Mouse (Mus musculus) CH12.LX (cell line): ENCODE results near the gene Ndufs1. TPM values are rescaled to one million over a fixed set of nuclear protein-coding genes. Genes with fewer than 3 reads are reported as not detected.

Experiments
- DNase-seq: peaks from one replicate; pipeline ENCODE4 v3.0.0-alpha.2; 2013; ENCODE audit errors: extremely low read depth
- H3K27ac ChIP-seq: 2 replicates; pipeline ENCODE4 v1.5.1; 2012; ENCODE audit warnings: low read depth, mild to moderate bottlenecking, control low read depth, moderate library complexity; ENCODE audit not compliant: insufficient read depth
- H3K27me3 ChIP-seq: replicated peaks from 2 replicates; pipeline ENCODE3; 2012; ENCODE audit warnings: inconsistent platforms
- H3K36me3 ChIP-seq, 2 experiments: replicated peaks in 1 of 2; 2 replicates each; pipeline versions ENCODE3 to v1.6.1; 2012; ENCODE audit warnings: inconsistent platforms in 1 of 2, low read length in 1 of 2, mild to moderate bottlenecking in 1 of 2, mixed read lengths in 1 of 2, moderate library complexity in 1 of 2; ENCODE audit not compliant: control insufficient read depth in 1 of 2, insufficient read depth in 1 of 2
- H3K4me1 ChIP-seq, 2 experiments: 2 replicates each; pipeline ENCODE4 v1.6.1; 2012; ENCODE audit warnings: inconsistent platforms in 1 of 2, moderate library complexity in 1 of 2; ENCODE audit not compliant: insufficient read depth in 2 of 2, control insufficient read depth in 1 of 2
- H3K4me2 ChIP-seq: 2 replicates; pipeline ENCODE4 v1.6.1; 2012; ENCODE audit warnings: low read depth, mild to moderate bottlenecking, control low read depth; ENCODE audit not compliant: poor library complexity, insufficient read depth, severe bottlenecking
- H3K4me3 ChIP-seq, 3 experiments: fragments of 150-350 bp in 1 of 3; sonication (generic) in 1 of 3; replicated peaks in 1 of 3; 2 replicates each; pipeline versions ENCODE3 to v1.5.1; 2011 to 2012; ENCODE audit warnings: low read depth in 2 of 3, low read length in 2 of 3, mild to moderate bottlenecking in 2 of 3, moderate library complexity in 2 of 3, control low read depth in 1 of 3, improper control_type of control experiment in 1 of 3, inconsistent platforms in 1 of 3, mixed read lengths in 1 of 3; ENCODE audit not compliant: poor library complexity in 1 of 3
- H3K79me2 ChIP-seq: replicated peaks from 2 replicates; pipeline ENCODE4 v1.6.1; 2012; ENCODE audit warnings: mild to moderate bottlenecking, moderate library complexity; ENCODE audit not compliant: control insufficient read depth, poor library complexity, insufficient read depth, severe bottlenecking; ENCODE audit errors: extremely low read depth
- H3K9ac ChIP-seq: 2 replicates; pipeline ENCODE4 v1.6.1; 2012; ENCODE audit warnings: low read depth, mild to moderate bottlenecking, control low read depth, moderate library complexity; ENCODE audit not compliant: insufficient read depth
- H3K9me3 ChIP-seq: replicated peaks from 2 replicates; pipeline ENCODE3; 2012; ENCODE audit warnings: low read length, inconsistent platforms, mixed read lengths
- BHLHE40 ChIP-seq: IDR thresholded peaks from 2 replicates; pipeline ENCODE4 v1.6.1; 2011; ENCODE audit warnings: mild to moderate bottlenecking, low read depth, low read length, improper control_type of control experiment
- E2F4 ChIP-seq: IDR thresholded peaks from 2 replicates; pipeline ENCODE4 v1.6.1; 2011; ENCODE audit warnings: low read depth, low read length, improper control_type of control experiment; ENCODE audit not compliant: insufficient replicate concordance
- GABPA ChIP-seq: IDR thresholded peaks from 2 replicates; pipeline ENCODE4 v1.6.1; 2012; ENCODE audit warnings: low read depth, low read length, improper control_type of control experiment, inconsistent platforms; ENCODE audit not compliant: insufficient replicate concordance
- MAFK ChIP-seq: IDR thresholded peaks from 2 replicates; pipeline ENCODE4 v1.6.1; 2011; ENCODE audit warnings: low read length, improper control_type of control experiment; ENCODE audit not compliant: insufficient replicate concordance
- MAX ChIP-seq: IDR thresholded peaks from 2 replicates; pipeline ENCODE4 v1.6.1; 2011; ENCODE audit warnings: low read length, improper control_type of control experiment
- MAZ ChIP-seq: IDR thresholded peaks from 2 replicates; pipeline ENCODE4 v1.6.1; 2012; ENCODE audit warnings: low read depth, mild to moderate bottlenecking, inconsistent platforms, low read length, improper control_type of control experiment, moderate library complexity
- MEF2A ChIP-seq: IDR thresholded peaks from 2 replicates; pipeline ENCODE4 v1.6.1; 2014; ENCODE audit warnings: low read depth, mild to moderate bottlenecking, inconsistent platforms, low read length, improper control_type of control experiment, borderline replicate concordance
- MXI1 ChIP-seq: IDR thresholded peaks from 2 replicates; pipeline ENCODE4 v1.6.1; 2011; ENCODE audit warnings: mild to moderate bottlenecking, low read depth, low read length, improper control_type of control experiment
- MYC ChIP-seq: IDR thresholded peaks from 2 replicates; pipeline ENCODE4 v1.6.1; 2011; ENCODE audit warnings: low read depth, mild to moderate bottlenecking, improper control_type of control experiment, low read length
- NELFE ChIP-seq: IDR thresholded peaks from 2 replicates; pipeline ENCODE4 v1.6.1; 2011; ENCODE audit warnings: low read depth, low read length, improper control_type of control experiment
- NRF1 ChIP-seq: IDR thresholded peaks from 2 replicates; pipeline ENCODE4 v1.6.1; 2014; ENCODE audit warnings: low read depth, mild to moderate bottlenecking, inconsistent platforms, low read length, improper control_type of control experiment, moderate library complexity
- POLR2A ChIP-seq: IDR thresholded peaks from 2 replicates; pipeline ENCODE4 v1.6.1; 2011; ENCODE audit warnings: low read depth, mild to moderate bottlenecking, improper control_type of control experiment, low read length
- SIN3A ChIP-seq: IDR thresholded peaks from 2 replicates; pipeline ENCODE4 v1.6.1; 2012; ENCODE audit warnings: low read length, improper control_type of control experiment, inconsistent platforms
- SMC3 ChIP-seq: IDR thresholded peaks from 2 replicates; pipeline ENCODE4 v1.6.1; 2011; ENCODE audit warnings: low read depth, low read length, improper control_type of control experiment
- TCF12 ChIP-seq: IDR thresholded peaks from 2 replicates; pipeline ENCODE4 v1.6.1; 2014; ENCODE audit warnings: low read depth, mild to moderate bottlenecking, inconsistent platforms, low read length, improper control_type of control experiment
- ZC3H11A ChIP-seq: IDR thresholded peaks from 2 replicates; pipeline ENCODE4 v1.6.1; 2012; ENCODE audit warnings: low read depth, mild to moderate bottlenecking, inconsistent platforms, low read length, improper control_type of control experiment
- ZNF384 ChIP-seq: IDR thresholded peaks from 2 replicates; pipeline ENCODE4 v1.6.1; 2012; ENCODE audit warnings: low read depth, low read length, improper control_type of control experiment, inconsistent platforms
- dilution Hi-C: fragments of 300-500 bp; cut with MboI; formaldehyde crosslinking; loops from 2 replicates; pipeline ENCODE4 v1.14.3; 2020; ENCODE audit warnings: low sequenced_read_pairs; ENCODE audit not compliant: extremely low pct_unique_long_range_greater_than_20kb, extremely low pct_ligation_motif_present
- in situ Hi-C: fragments of 300-500 bp; cut with MboI; formaldehyde crosslinking; loops from 3 replicates; pipeline ENCODE4 v1.14.3; 2019; ENCODE audit warnings: low sequenced_read_pairs, low pct_ligation_motif_present, low pct_unique_long_range_greater_than_20kb, mixed read lengths
- polyA plus RNA-seq: library from polyadenylated mRNA; unstranded; fragments of >175 nt; gene quantifications from 2 replicates; pipeline ENCODE4 v1.2.1, GENCODE M21; 2012; ENCODE audit warnings: low read depth; ENCODE audit not compliant: insufficient read length
- total RNA-seq, 2 experiments: library from RNA; depleted of rRNA; stranded (reverse); fragments of 300-350 nt in 1 of 2; fragments of >200 nt in 1 of 2; gene quantifications; 2 replicates each; pipeline ENCODE4 v1.2.3; 2012 to 2014

Ndufs1 gene
- total and polyA plus RNA-seq, 3 experiments: 56.9 to 139 (median 104) TPM

DNA sequence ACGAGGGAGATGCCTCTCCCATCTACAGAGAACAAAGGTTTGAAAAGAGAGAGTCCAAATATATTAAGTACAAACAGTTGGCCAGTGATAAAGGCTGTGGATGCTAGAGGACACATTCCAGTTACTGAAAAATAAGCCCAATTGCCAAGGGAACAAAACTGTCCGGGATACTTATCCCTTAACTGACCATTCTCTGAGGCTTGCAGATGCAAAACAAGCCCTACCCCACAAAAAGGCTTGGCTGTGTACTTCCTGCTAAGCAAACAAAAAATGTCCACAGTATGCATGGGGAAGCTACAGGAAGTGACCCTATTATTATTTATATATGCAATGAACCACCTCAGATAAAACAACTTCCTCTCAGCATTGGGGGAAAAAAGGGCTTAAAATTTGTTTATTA lies 38.7 kb downstream of the Ndufs1 start:
- DNase-seq: no peak
- Histone ChIP-seq H3K4me3 (no peak overlapping the region), H3K27me3 (no peaks in the 10 kb centered on the region), H3K9ac (no peak overlapping the region), H3K9me3 (peaks cover 5% of the 10 kb centered on the region), H3K36me3 (peaks cover 19 to 41% of the 10 kb centered on the region in 2 experiments), H3K4me2 (no peak overlapping the region), H3K4me1 (peaks cover 0 to 3% of the 10 kb centered on the region in 2 experiments; a peak in 1 of 4 replicates), H3K79me2 (no peaks in the 10 kb centered on the region), H3K27ac (no peak overlapping the region)
- in situ Hi-C loops (no loop called here), dilution Hi-C loops (no loop called here)
- TF ChIP-seq MEF2A (no peak), SMC3 (no peak)

DNA sequence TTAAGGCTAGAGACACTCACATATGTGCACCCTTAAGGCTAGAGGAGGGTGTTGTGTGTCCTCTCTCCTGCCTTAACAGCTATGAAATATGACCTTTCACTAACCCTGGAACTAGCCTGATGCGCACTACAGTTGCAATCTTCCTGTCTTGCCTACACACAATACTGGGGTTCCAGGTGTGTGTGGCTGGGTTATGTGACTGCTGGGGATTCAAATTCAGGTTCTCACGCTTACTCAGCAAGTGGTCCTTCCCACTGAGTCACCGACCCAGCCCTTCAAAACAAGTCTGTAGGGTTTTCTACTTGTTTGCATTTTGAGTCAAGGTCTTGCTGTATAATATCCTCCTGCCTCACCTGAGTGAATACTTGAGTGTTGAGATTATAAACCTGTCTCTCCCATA lies 42.1 kb downstream of the Ndufs1 start:
- H3K4me1 ChIP-seq: peaks cover 2 to 15% of the 10 kb centered on the region in 2 experiments; a peak in 3 of 4 replicates
- H3K27ac ChIP-seq: no peak overlapping the region
- no peak overlapping the region for H3K4me3 ChIP-seq
- H3K4me2 ChIP-seq: no peak overlapping the region
- in situ Hi-C loops (no loop called here), dilution Hi-C loops (no loop called here)
- no peak for TF ChIP-seq MAZ
- no peak for TF ChIP-seq MEF2A
- TF ChIP-seq NELFE: no peak
- no peak for TF ChIP-seq POLR2A
- TF ChIP-seq TCF12: no peak
- TF ChIP-seq GABPA: no peak
- no peak for TF ChIP-seq MAFK
- no peak for TF ChIP-seq E2F4
- TF ChIP-seq MAX: no peak
- TF ChIP-seq MYC: no peak
- TF ChIP-seq NRF1: no peak
- TF ChIP-seq ZNF384: no peak
- TF ChIP-seq SIN3A: no peak
- no peak for TF ChIP-seq MXI1
- no peak for TF ChIP-seq BHLHE40
- no peak for TF ChIP-seq ZC3H11A
- H3K9ac ChIP-seq: no peak overlapping the region
- no peaks in the 10 kb centered on the region for H3K79me2 ChIP-seq
- no peaks in the 10 kb centered on the region for H3K27me3 ChIP-seq
- H3K36me3 ChIP-seq: peaks cover 4 to 19% of the 10 kb centered on the region in 2 experiments
- no peak for DNase-seq
- H3K9me3 ChIP-seq: no peaks in the 10 kb centered on the region
